Mouse (Mus musculus): ENCODE measurements around the gene Edem1. TPM values are rescaled to one million over a fixed set of nuclear protein-coding genes. Genes with fewer than 3 reads are reported as not detected.

Gene Edem1
- polyA plus RNA-seq, 1 experiment = 15.4 TPM

- peaks cover 33% of the 10 kb centered on the region for H3K36me3 ChIP-seq (ENCODE audit: control insufficient read depth, insufficient read depth)
- peaks cover 14% of the 10 kb centered on the region for H3K79me2 ChIP-seq (ENCODE audit: control insufficient read depth, insufficient read depth)
Observed at GRCm38 (mm10) chr6:108839432-108839831, 11.0 kb downstream of the Edem1 start.

GRCm38 (mm10) chr6:108840861-108841640 is 12.6 kb downstream of the Edem1 start:
- Histone ChIP-seq H3K79me2 (ENCODE audit: control insufficient read depth, insufficient read depth) (peaks cover 10% of the 10 kb centered on the region), H3K4me3 (no peak overlapping the region), H3ac (ENCODE audit: control insufficient read depth, insufficient read length) (no peak overlapping the region), H3K27me3 (ENCODE audit: control insufficient read depth, insufficient read depth, insufficient read length) (no peaks in the 10 kb centered on the region), H3K36me3 (ENCODE audit: control insufficient read depth, insufficient read depth) (peaks cover 46% of the 10 kb centered on the region), H3K4me2 (ENCODE audit: low read depth) (no peak overlapping the region)
- no peak for TF ChIP-seq SRF (IDR thresholded peaks at IDR 0.05; ENCODE audit: control insufficient read depth, insufficient read length, low read depth)

More at GRCm38 (mm10) chr6:108839432-108839831, 11.0 kb downstream of the Edem1 start:
- Histone ChIP-seq H3K4me3 (no peak overlapping the region), H3ac (ENCODE audit: control insufficient read depth, insufficient read length) (no peak overlapping the region), H3K4me2 (ENCODE audit: low read depth) (no peak overlapping the region), H3K27me3 (ENCODE audit: control insufficient read depth, insufficient read depth, insufficient read length) (no peaks in the 10 kb centered on the region)
- no peak for TF ChIP-seq E2F4 (IDR thresholded peaks at IDR 0.05; ENCODE audit: insufficient read depth)
- no peak for TF ChIP-seq USF1 (IDR thresholded peaks at IDR 0.05; ENCODE audit: low read depth)
- TF ChIP-seq MYOD1 (IDR thresholded peaks at IDR 0.05; ENCODE audit: control insufficient read depth in 1 of 3, insufficient read length in 2 of 3, low read depth in 2 of 3) = no peak
- TF ChIP-seq POLR2A (IDR thresholded peaks at IDR 0.05; ENCODE audit: insufficient read length, low read depth) = no peak
- no peak for TF ChIP-seq TCF12 (IDR thresholded peaks at IDR 0.05; ENCODE audit: insufficient read depth, poor library complexity, severe bottlenecking)
- TF ChIP-seq CEBPB (IDR thresholded peaks at IDR 0.05; ENCODE audit: insufficient read depth, poor library complexity, severe bottlenecking) = no peak
- TF ChIP-seq POLR2AphosphoS2 (IDR thresholded peaks at IDR 0.05; ENCODE audit: insufficient read length, low read depth) = no peak
- no peak for TF ChIP-seq TCF3 (IDR thresholded peaks at IDR 0.05; ENCODE audit: insufficient read length, low read depth)
- no peak for TF ChIP-seq SRF (IDR thresholded peaks at IDR 0.05; ENCODE audit: control insufficient read depth, insufficient read length, low read depth)
- TF ChIP-seq MAX (IDR thresholded peaks at IDR 0.05; ENCODE audit: low read depth) = no peak
- TF ChIP-seq REST (IDR thresholded peaks at IDR 0.05; ENCODE audit: insufficient read depth, insufficient read length) = no peak
- TF ChIP-seq MYOG (IDR thresholded peaks at IDR 0.05; ENCODE audit: control insufficient read depth in 1 of 3, insufficient read depth in 1 of 3, insufficient read length in 2 of 3, low read depth in 2 of 3) = no peak

- no peak overlapping the region for H3K4me3 ChIP-seq
- no peaks in the 10 kb centered on the region for H3K27me3 ChIP-seq (ENCODE audit: control insufficient read depth, insufficient read depth, insufficient read length)
- TF ChIP-seq MAX (IDR thresholded peaks at IDR 0.05; ENCODE audit: low read depth) (peak; percentile 11), CEBPB (IDR thresholded peaks at IDR 0.05; ENCODE audit: insufficient read depth, poor library complexity, severe bottlenecking) (peak; percentile 99), POLR2A (IDR thresholded peaks at IDR 0.05; ENCODE audit: insufficient read length, low read depth) (no peak), USF1 (IDR thresholded peaks at IDR 0.05; ENCODE audit: low read depth) (no peak), POLR2AphosphoS2 (IDR thresholded peaks at IDR 0.05; ENCODE audit: insufficient read length, low read depth) (no peak), REST (IDR thresholded peaks at IDR 0.05; ENCODE audit: insufficient read depth, insufficient read length) (no peak), SRF (IDR thresholded peaks at IDR 0.05; ENCODE audit: control insufficient read depth, insufficient read length, low read depth) (no peak), E2F4 (IDR thresholded peaks at IDR 0.05; ENCODE audit: insufficient read depth) (no peak), TCF3 (IDR thresholded peaks at IDR 0.05; ENCODE audit: insufficient read length, low read depth) (no peak), MYOD1 (IDR thresholded peaks at IDR 0.05; ENCODE audit: control insufficient read depth in 1 of 3, insufficient read length in 2 of 3, low read depth in 2 of 3) (no peak), MYOG (IDR thresholded peaks at IDR 0.05; ENCODE audit: control insufficient read depth in 1 of 3, insufficient read depth in 1 of 3, insufficient read length in 2 of 3, low read depth in 2 of 3) (peak in 1 of 3 experiments; percentile 6), TCF12 (IDR thresholded peaks at IDR 0.05; ENCODE audit: insufficient read depth, poor library complexity, severe bottlenecking) (peak; percentile 13)
- peaks cover 37% of the 10 kb centered on the region for H3K36me3 ChIP-seq (ENCODE audit: control insufficient read depth, insufficient read depth)
- no peaks in the 10 kb centered on the region for H3K79me2 ChIP-seq (ENCODE audit: control insufficient read depth, insufficient read depth)
- peak overlapping the region; percentile 13 for H3K4me2 ChIP-seq (ENCODE audit: low read depth)
- no peak overlapping the region for H3ac ChIP-seq (ENCODE audit: control insufficient read depth, insufficient read length)
Observed at GRCm38 (mm10) chr6:108843664-108844063, 15.2 kb downstream of the Edem1 start.

- Histone ChIP-seq H3K79me2 (ENCODE audit: control insufficient read depth, insufficient read depth) (no peaks in the 10 kb centered on the region), H3K4me3 (no peak overlapping the region), H3ac (ENCODE audit: control insufficient read depth, insufficient read length) (no peak overlapping the region), H3K36me3 (ENCODE audit: control insufficient read depth, insufficient read depth) (peaks cover 36% of the 10 kb centered on the region), H3K27me3 (ENCODE audit: control insufficient read depth, insufficient read depth, insufficient read length) (no peaks in the 10 kb centered on the region), H3K4me2 (ENCODE audit: low read depth) (peak overlapping the region; percentile 49)
- TF ChIP-seq REST (IDR thresholded peaks at IDR 0.05; ENCODE audit: insufficient read depth, insufficient read length) = no peak
- no peak for TF ChIP-seq MYOG (IDR thresholded peaks at IDR 0.05; ENCODE audit: control insufficient read depth in 1 of 3, insufficient read depth in 1 of 3, insufficient read length in 2 of 3, low read depth in 2 of 3)
- TF ChIP-seq TCF3 (IDR thresholded peaks at IDR 0.05; ENCODE audit: insufficient read length, low read depth) = no peak
- no peak for TF ChIP-seq TCF12 (IDR thresholded peaks at IDR 0.05; ENCODE audit: insufficient read depth, poor library complexity, severe bottlenecking)
- no peak for TF ChIP-seq E2F4 (IDR thresholded peaks at IDR 0.05; ENCODE audit: insufficient read depth)
- no peak for TF ChIP-seq CEBPB (IDR thresholded peaks at IDR 0.05; ENCODE audit: insufficient read depth, poor library complexity, severe bottlenecking)
- no peak for TF ChIP-seq POLR2A (IDR thresholded peaks at IDR 0.05; ENCODE audit: insufficient read length, low read depth)
- TF ChIP-seq POLR2AphosphoS2 (IDR thresholded peaks at IDR 0.05; ENCODE audit: insufficient read length, low read depth) = no peak
- TF ChIP-seq MYOD1 (IDR thresholded peaks at IDR 0.05; ENCODE audit: control insufficient read depth in 1 of 3, insufficient read length in 2 of 3, low read depth in 2 of 3) = no peak
- TF ChIP-seq SRF (IDR thresholded peaks at IDR 0.05; ENCODE audit: control insufficient read depth, insufficient read length, low read depth) = no peak
- TF ChIP-seq USF1 (IDR thresholded peaks at IDR 0.05; ENCODE audit: low read depth) = no peak
Observed at GRCm38 (mm10) chr6:108844093-108844492, 15.7 kb downstream of the Edem1 start.
